Mouse (Mus musculus) liver, embryonic 13.5 days (tissue): ENCODE measurements at regions not wholly inside any gene's neighbourhood (a gene's known extent, or its start where the extent isn't known, plus 50 kb on each side); places are given as distances from the start of the nearest gene placed in this dataset.

ENCODE experiments used
- ATAC-seq: fragments of 200-750 bp; cut with Nextera tagmentation; 2 replicates; pipeline ENCODE4 v1.8.0; 2017; ENCODE audit warnings: low read depth, mild to moderate bottlenecking, moderate number of reproducible peaks, moderate library complexity
- DNase-seq: peaks from one replicate; pipeline ENCODE4 v3.0.0; 2022
- H3K27ac ChIP-seq: fragments of 300-500 bp; sonication (generic); 2 replicates; pipeline ENCODE4 v1.5.1; 2015; ENCODE audit warnings: moderate library complexity, mild to moderate bottlenecking, inconsistent platforms
- H3K27me3 ChIP-seq: fragments of 300-500 bp; sonication (generic); 2 replicates; pipeline ENCODE4 v1.6.1; 2015; ENCODE audit warnings: mild to moderate bottlenecking, inconsistent platforms
- H3K36me3 ChIP-seq: fragments of 300-500 bp; sonication (generic); 2 replicates; pipeline ENCODE4 v1.6.1; 2015; ENCODE audit warnings: mild to moderate bottlenecking, inconsistent platforms
- H3K4me1 ChIP-seq: fragments of 300-500 bp; sonication (generic); replicated peaks from 2 replicates; pipeline ENCODE4 v1.6.1; 2015; ENCODE audit warnings: inconsistent platforms
- H3K4me2 ChIP-seq: fragments of 300-500 bp; sonication (generic); 2 replicates; pipeline ENCODE4 v1.6.1; 2015; ENCODE audit warnings: inconsistent platforms, mild to moderate bottlenecking, moderate library complexity
- H3K4me3 ChIP-seq: fragments of 300-500 bp; sonication (generic); replicated peaks from 2 replicates; pipeline ENCODE4 v1.5.1; 2015; ENCODE audit warnings: mild to moderate bottlenecking, inconsistent platforms
- H3K9ac ChIP-seq: fragments of 300-500 bp; sonication (generic); 2 replicates; pipeline ENCODE4 v1.6.1; 2015; ENCODE audit warnings: mild to moderate bottlenecking, inconsistent platforms
- H3K9me3 ChIP-seq: fragments of 300-500 bp; sonication (generic); replicated peaks from 2 replicates; pipeline ENCODE4 v1.6.1; 2016; ENCODE audit warnings: inconsistent platforms
- WGBS: fragments of 180-500 bp; shearing (Covaris S2); methylation state at CpG from one replicate; pipeline ENCODE4 v1.1.7; 2015; ENCODE audit not compliant: insufficient replicate concordance; 5-methylcytosine and 5-hydroxymethylcytosine counted together

GRCm38 (mm10) chr11:63707093-63707492 lies 215.0 kb downstream of the Hs3st3b1 start:
- Histone ChIP-seq H3K9ac (no peak overlapping the region), H3K9me3 (no peaks in the 10 kb centered on the region), H3K4me3 (no peak overlapping the region), H3K4me1 (no peaks in the 10 kb centered on the region), H3K36me3 (no peaks in the 10 kb centered on the region), H3K27me3 (no peaks in the 10 kb centered on the region), H3K4me2 (no peak overlapping the region), H3K27ac (no peak overlapping the region)
- ATAC-seq (no peak), DNase-seq (no peak)
- 63% methylated on average over 5 of the region's 5 CpGs for WGBS

GRCm38 (mm10) chr11:63708412-63708811 lies 213.7 kb downstream of the Hs3st3b1 start:
- H3K4me3 ChIP-seq: no peak overlapping the region
- H3K9ac ChIP-seq: no peak overlapping the region
- 51% methylated on average over 4 of the region's 4 CpGs for WGBS
- H3K4me2 ChIP-seq: no peak overlapping the region
- H3K4me1 ChIP-seq: no peaks in the 10 kb centered on the region
- ATAC-seq (no peak), DNase-seq (no peak)
- no peaks in the 10 kb centered on the region for H3K27me3 ChIP-seq
- H3K9me3 ChIP-seq: no peaks in the 10 kb centered on the region
- H3K36me3 ChIP-seq: no peaks in the 10 kb centered on the region
- H3K27ac ChIP-seq: no peak overlapping the region

- H3K27ac ChIP-seq: no peak overlapping the region
- H3K4me2 ChIP-seq: no peak overlapping the region
- ATAC-seq (no peak), DNase-seq (no peak)
- H3K4me3 ChIP-seq: no peak overlapping the region
- H3K36me3 ChIP-seq: no peaks in the 10 kb centered on the region
- H3K27me3 ChIP-seq: no peaks in the 10 kb centered on the region
- no peaks in the 10 kb centered on the region for H3K4me1 ChIP-seq
- 62% methylated on average over 15 of the region's 15 CpGs for WGBS
- H3K9ac ChIP-seq: no peak overlapping the region
- no peaks in the 10 kb centered on the region for H3K9me3 ChIP-seq
Measured at GRCm38 (mm10) chr11:63712053-63712864, 209.8 kb downstream of the Hs3st3b1 start.

GRCm38 (mm10) chr11:63722261-63722660 lies 199.8 kb downstream of the Hs3st3b1 start:
- Histone ChIP-seq H3K4me3 (no peak overlapping the region), H3K27me3 (no peaks in the 10 kb centered on the region), H3K9me3 (no peaks in the 10 kb centered on the region), H3K4me1 (no peaks in the 10 kb centered on the region), H3K27ac (no peak overlapping the region), H3K9ac (no peak overlapping the region), H3K36me3 (no peaks in the 10 kb centered on the region), H3K4me2 (no peak overlapping the region)
- ATAC-seq (no peak), DNase-seq (no peak)
- WGBS: 70% methylated on average over 5 of the region's 5 CpGs

GRCm38 (mm10) chr11:63730880-63731279 lies 191.2 kb downstream of the Hs3st3b1 start:
- no peaks in the 10 kb centered on the region for H3K27me3 ChIP-seq

GRCm38 (mm10) chr11:63753260-63753659 lies 168.8 kb downstream of the Hs3st3b1 start:
- no peaks in the 10 kb centered on the region for H3K27me3 ChIP-seq
- H3K9ac ChIP-seq: no peak overlapping the region
- H3K4me1 ChIP-seq: no peaks in the 10 kb centered on the region; the same call in 1 of the 2 replicates
- no peak overlapping the region for H3K4me2 ChIP-seq
- H3K36me3 ChIP-seq: no peaks in the 10 kb centered on the region
- H3K9me3 ChIP-seq: no peaks in the 10 kb centered on the region
- 68% methylated on average over 5 of the region's 5 CpGs for WGBS
- H3K4me3 ChIP-seq: no peak overlapping the region
- no peak overlapping the region for H3K27ac ChIP-seq
- ATAC-seq (no peak), DNase-seq (no peak)

More at GRCm38 (mm10) chr11:63730880-63731279, 191.2 kb downstream of the Hs3st3b1 start:
- ATAC-seq (no peak), DNase-seq (no peak)
- no peak overlapping the region for H3K4me3 ChIP-seq
- H3K4me2 ChIP-seq: no peak overlapping the region
- WGBS: 71% methylated on average over 9 of the region's 9 CpGs
- H3K9me3 ChIP-seq: no peaks in the 10 kb centered on the region
- H3K27ac ChIP-seq: no peak overlapping the region
- no peaks in the 10 kb centered on the region for H3K4me1 ChIP-seq
- H3K9ac ChIP-seq: no peak overlapping the region
- H3K36me3 ChIP-seq: no peaks in the 10 kb centered on the region

- H3K9me3 ChIP-seq: no peaks in the 10 kb centered on the region
- ATAC-seq (no peak), DNase-seq (no peak)
- WGBS: 39% methylated on average over 3 of the region's 3 CpGs
- H3K4me1 ChIP-seq: no peaks in the 10 kb centered on the region; the same call in 1 of the 2 replicates
- no peak overlapping the region for H3K9ac ChIP-seq
- H3K27ac ChIP-seq: no peak overlapping the region
- H3K36me3 ChIP-seq: no peaks in the 10 kb centered on the region
- no peak overlapping the region for H3K4me2 ChIP-seq
- no peaks in the 10 kb centered on the region for H3K27me3 ChIP-seq
- H3K4me3 ChIP-seq: no peak overlapping the region
Measured at GRCm38 (mm10) chr11:63754826-63755225, 167.3 kb downstream of the Hs3st3b1 start.

GRCm38 (mm10) chr11:63758313-63758712 lies 163.8 kb downstream of the Hs3st3b1 start:
- no peak overlapping the region for H3K4me3 ChIP-seq
- H3K4me2 ChIP-seq: no peak overlapping the region
- H3K9me3 ChIP-seq: no peaks in the 10 kb centered on the region
- ATAC-seq (no peak), DNase-seq (no peak)
- H3K9ac ChIP-seq: no peak overlapping the region
- WGBS: 47% methylated on average over 3 of the region's 3 CpGs
- H3K4me1 ChIP-seq: peaks cover 5% of the 10 kb centered on the region; the same call in 1 of the 2 replicates
- no peaks in the 10 kb centered on the region for H3K27me3 ChIP-seq
- H3K27ac ChIP-seq: no peak overlapping the region
- H3K36me3 ChIP-seq: no peaks in the 10 kb centered on the region

GRCm38 (mm10) chr11:63761561-63761960 lies 160.5 kb downstream of the Hs3st3b1 start:
- WGBS: 66% methylated on average over 6 of the region's 6 CpGs
- H3K27me3 ChIP-seq: no peaks in the 10 kb centered on the region
- H3K4me2 ChIP-seq: no peak overlapping the region
- no peak overlapping the region for H3K4me3 ChIP-seq
- peaks cover 5% of the 10 kb centered on the region; the same call in 1 of the 2 replicates for H3K4me1 ChIP-seq
- H3K27ac ChIP-seq: no peak overlapping the region
- no peak for DNase-seq
- H3K9me3 ChIP-seq: no peaks in the 10 kb centered on the region
- H3K36me3 ChIP-seq: no peaks in the 10 kb centered on the region
- ATAC-seq: no peak
- no peak overlapping the region for H3K9ac ChIP-seq

GRCm38 (mm10) chr11:63767631-63768250 lies 154.3 kb downstream of the Hs3st3b1 start:
- Histone ChIP-seq H3K27me3 (no peaks in the 10 kb centered on the region), H3K9me3 (no peaks in the 10 kb centered on the region), H3K4me3 (no peak overlapping the region), H3K4me2 (no peak overlapping the region), H3K9ac (no peak overlapping the region), H3K4me1 (no peaks in the 10 kb centered on the region), H3K36me3 (no peaks in the 10 kb centered on the region), H3K27ac (no peak overlapping the region)
- DNase-seq (no peak), ATAC-seq (no peak)
- WGBS: 50% methylated on average over 10 of the region's 10 CpGs

- H3K4me2 ChIP-seq: no peak overlapping the region
- WGBS: 82% methylated on average over 2 of the region's 2 CpGs
- no peak for ATAC-seq
Measured at GRCm38 (mm10) chr11:63769738-63770137, 152.4 kb downstream of the Hs3st3b1 start.

More at GRCm38 (mm10) chr11:63769738-63770137, 152.4 kb downstream of the Hs3st3b1 start:
- Histone ChIP-seq H3K4me1 (no peaks in the 10 kb centered on the region), H3K27me3 (no peaks in the 10 kb centered on the region), H3K9ac (no peak overlapping the region), H3K27ac (no peak overlapping the region), H3K4me3 (no peak overlapping the region), H3K36me3 (no peaks in the 10 kb centered on the region), H3K9me3 (no peaks in the 10 kb centered on the region)
- no peak for DNase-seq
